Mouse (Mus musculus): Measurements from ENCODE around the gene Gm45716. TPM values are rescaled to one million over a fixed set of nuclear protein-coding genes. Genes with fewer than 3 reads are reported as not detected.
"Not testable (repeated sequence)": the region's sequence is repeated elsewhere in the genome, so short reads cannot be mapped to it uniquely, and the experiment has no call there.

Gm45716 gene
- polyA plus RNA-seq, 1 experiment from 2014 or later = 18.4 TPM

- Histone ChIP-seq H3K4me3 (replicated peaks) (no peak overlapping the region), H3K9me3 (no peaks in the 10 kb centered on the region), H3K27me3 (no peaks in the 10 kb centered on the region), H3K36me3 (replicated peaks) (peaks cover 18% of the 10 kb centered on the region), H3K27ac (no peak overlapping the region), H3K4me1 (no peaks in the 10 kb centered on the region), H3K4me2 (no peak overlapping the region), H3K9ac (no peak overlapping the region)
- ATAC-seq (ENCODE audit: low FRiP score) = no peak
- WGBS = 86% methylated on average over 8 of the region's 8 CpGs
These were observed 88.7 kb downstream of the Gm45716 start for GRCm38 (mm10) chr11:90276150-90276549.

- ATAC-seq (ENCODE audit: low FRiP score) = no peak
- Histone ChIP-seq H3K27ac (no peak overlapping the region), H3K4me1 (no peaks in the 10 kb centered on the region), H3K4me3 (replicated peaks) (no peak overlapping the region), H3K27me3 (no peaks in the 10 kb centered on the region), H3K9me3 (no peaks in the 10 kb centered on the region), H3K36me3 (replicated peaks) (peaks cover 17% of the 10 kb centered on the region), H3K9ac (no peak overlapping the region), H3K4me2 (no peak overlapping the region)
- 94% methylated on average over 12 of the region's 12 CpGs for WGBS
These were observed 89.1 kb downstream of the Gm45716 start for GRCm38 (mm10) chr11:90276561-90276960.

GRCm38 (mm10) chr11:90280069-90280468, 92.6 kb downstream of the Gm45716 start:
- ATAC-seq (ENCODE audit: low FRiP score) = no peak

GRCm38 (mm10) chr11:90281943-90282342, 94.5 kb downstream of the Gm45716 start:
- H3K36me3 ChIP-seq (replicated peaks); H3K4me2 ChIP-seq; H3K4me1 ChIP-seq; H3K9ac ChIP-seq; H3K4me3 ChIP-seq (replicated peaks); ATAC-seq (ENCODE audit: low FRiP score); H3K27me3 ChIP-seq; H3K9me3 ChIP-seq; H3K27ac ChIP-seq: not testable (repeated sequence)
- WGBS = 95% methylated on average over 2 of the region's 2 CpGs

More at GRCm38 (mm10) chr11:90280069-90280468, 92.6 kb downstream of the Gm45716 start:
- H3K27me3 ChIP-seq = no peaks in the 10 kb centered on the region
- H3K9ac ChIP-seq = no peak overlapping the region
- no peaks in the 10 kb centered on the region for H3K4me1 ChIP-seq
- H3K4me3 ChIP-seq (replicated peaks) = no peak overlapping the region
- H3K4me2 ChIP-seq = no peak overlapping the region
- H3K9me3 ChIP-seq = no peaks in the 10 kb centered on the region
- no peak overlapping the region for H3K27ac ChIP-seq
- peaks cover 4% of the 10 kb centered on the region; the same call in 1 of the 2 replicates for H3K36me3 ChIP-seq (replicated peaks)
- WGBS = 90% methylated on average over 5 of the region's 5 CpGs

GRCm38 (mm10) chr11:90283159-90283558, 95.7 kb downstream of the Gm45716 start:
- ATAC-seq (ENCODE audit: low FRiP score) = no peak
- H3K27ac ChIP-seq = no peak overlapping the region
- H3K9me3 ChIP-seq = no peaks in the 10 kb centered on the region
- no peaks in the 10 kb centered on the region for H3K27me3 ChIP-seq
- 80% methylated on average over 4 of the region's 4 CpGs for WGBS
- H3K9ac ChIP-seq = no peak overlapping the region
- H3K4me2 ChIP-seq = no peak overlapping the region
- H3K36me3 ChIP-seq (replicated peaks) = no peaks in the 10 kb centered on the region
- H3K4me1 ChIP-seq = no peaks in the 10 kb centered on the region
- H3K4me3 ChIP-seq (replicated peaks) = no peak overlapping the region

GRCm38 (mm10) chr11:90283601-90284000, 96.1 kb downstream of the Gm45716 start:
- Histone ChIP-seq H3K27ac (no peak overlapping the region), H3K36me3 (replicated peaks) (no peaks in the 10 kb centered on the region), H3K9ac (no peak overlapping the region), H3K4me3 (replicated peaks) (no peak overlapping the region), H3K4me2 (no peak overlapping the region), H3K4me1 (no peaks in the 10 kb centered on the region), H3K9me3 (no peaks in the 10 kb centered on the region), H3K27me3 (no peaks in the 10 kb centered on the region)
- WGBS = 81% methylated on average over 6 of the region's 6 CpGs
- ATAC-seq (ENCODE audit: low FRiP score) = no peak

- Histone ChIP-seq H3K4me2 (no peak overlapping the region), H3K4me3 (replicated peaks) (no peak overlapping the region), H3K4me1 (no peaks in the 10 kb centered on the region), H3K27ac (no peak overlapping the region), H3K9me3 (no peaks in the 10 kb centered on the region), H3K27me3 (no peaks in the 10 kb centered on the region), H3K36me3 (replicated peaks) (no peaks in the 10 kb centered on the region), H3K9ac (no peak overlapping the region)
- 86% methylated on average over 2 of the region's 2 CpGs for WGBS
- no peak for ATAC-seq (ENCODE audit: low FRiP score)
These were observed 96.6 kb downstream of the Gm45716 start for GRCm38 (mm10) chr11:90284079-90284478.

GRCm38 (mm10) chr11:90284623-90285022, 97.1 kb downstream of the Gm45716 start:
- H3K27me3 ChIP-seq = no peaks in the 10 kb centered on the region
- no peaks in the 10 kb centered on the region for H3K9me3 ChIP-seq
- 68% methylated on average over 4 of the region's 4 CpGs for WGBS
- no peaks in the 10 kb centered on the region for H3K36me3 ChIP-seq (replicated peaks)
- H3K4me2 ChIP-seq = no peak overlapping the region
- no peak for ATAC-seq (ENCODE audit: low FRiP score)
- no peaks in the 10 kb centered on the region for H3K4me1 ChIP-seq
- no peak overlapping the region for H3K4me3 ChIP-seq (replicated peaks)
- no peak overlapping the region for H3K9ac ChIP-seq
- no peak overlapping the region for H3K27ac ChIP-seq

- Histone ChIP-seq H3K4me1 (no peaks in the 10 kb centered on the region), H3K36me3 (replicated peaks) (no peaks in the 10 kb centered on the region), H3K4me2 (no peak overlapping the region), H3K27ac (no peak overlapping the region), H3K27me3 (no peaks in the 10 kb centered on the region), H3K9me3 (no peaks in the 10 kb centered on the region), H3K4me3 (replicated peaks) (no peak overlapping the region), H3K9ac (no peak overlapping the region)
- WGBS = 88% methylated on average over 6 of the region's 6 CpGs
- no peak for ATAC-seq (ENCODE audit: low FRiP score)
These were observed 99.2 kb downstream of the Gm45716 start for GRCm38 (mm10) chr11:90286550-90287154.

GRCm38 (mm10) chr11:90291156-90291555, 103.7 kb downstream of the Gm45716 start:
- H3K9me3 ChIP-seq = no peaks in the 10 kb centered on the region
- 80% methylated on average over 4 of the region's 4 CpGs for WGBS
- no peak overlapping the region for H3K4me2 ChIP-seq
- no peak for ATAC-seq (ENCODE audit: low FRiP score)
- H3K4me3 ChIP-seq (replicated peaks) = no peak overlapping the region
- no peaks in the 10 kb centered on the region for H3K27me3 ChIP-seq
- H3K36me3 ChIP-seq (replicated peaks) = no peaks in the 10 kb centered on the region
- no peaks in the 10 kb centered on the region for H3K4me1 ChIP-seq
- H3K27ac ChIP-seq = no peak overlapping the region
- H3K9ac ChIP-seq = no peak overlapping the region

- no peak overlapping the region for H3K4me3 ChIP-seq (replicated peaks)
- no peak overlapping the region for H3K9ac ChIP-seq
- H3K9me3 ChIP-seq = no peaks in the 10 kb centered on the region
- ATAC-seq (ENCODE audit: low FRiP score) = no peak
- H3K4me1 ChIP-seq = no peaks in the 10 kb centered on the region
- H3K4me2 ChIP-seq = no peak overlapping the region
- no peak overlapping the region for H3K27ac ChIP-seq
- H3K27me3 ChIP-seq = no peaks in the 10 kb centered on the region
- no peaks in the 10 kb centered on the region for H3K36me3 ChIP-seq (replicated peaks)
These were observed 105.3 kb downstream of the Gm45716 start for GRCm38 (mm10) chr11:90292766-90293165.

GRCm38 (mm10) chr11:90294622-90295021, 107.1 kb downstream of the Gm45716 start:
- no peaks in the 10 kb centered on the region for H3K36me3 ChIP-seq (replicated peaks)
- no peak for ATAC-seq (ENCODE audit: low FRiP score)
- no peak overlapping the region for H3K27ac ChIP-seq
- no peak overlapping the region for H3K9ac ChIP-seq
- no peaks in the 10 kb centered on the region for H3K9me3 ChIP-seq
- 89% methylated on average over 2 of the region's 2 CpGs for WGBS
- H3K4me2 ChIP-seq = no peak overlapping the region
- H3K27me3 ChIP-seq = no peaks in the 10 kb centered on the region
- H3K4me1 ChIP-seq = no peaks in the 10 kb centered on the region
- H3K4me3 ChIP-seq (replicated peaks) = no peak overlapping the region
